Mouse (Mus musculus): ENCODE data around the gene Surf1.

- TF ChIP-seq MAFK (IDR thresholded peaks at IDR 0.05; ENCODE audit: insufficient read depth, low read depth, low read length), result no peak
- no peak for TF ChIP-seq CHD2 (IDR thresholded peaks at IDR 0.05; ENCODE audit: low read depth, low read length)
- no peak for TF ChIP-seq ZNF384 (IDR thresholded peaks at IDR 0.05; ENCODE audit: low read depth, low read length)
- no peak for TF ChIP-seq HCFC1 (IDR thresholded peaks at IDR 0.05; ENCODE audit: borderline replicate concordance, insufficient read depth, low read length)
- TF ChIP-seq ZC3H11A (IDR thresholded peaks at IDR 0.05; ENCODE audit: borderline replicate concordance, low read depth, low read length), result no peak
Measured at GRCm38 (mm10) chr2:26952866-26953265, 36.5 kb upstream of the Surf1 start.

All from ES-E14 (cell line).